Mouse (Mus musculus) stomach, embryonic 14.5 days (tissue): Measurements from ENCODE around the gene Rfx8. TPM values are rescaled to one million over a fixed set of nuclear protein-coding genes. Genes with fewer than 3 reads are reported as not detected.

ENCODE experiments used
- ATAC-seq: fragments of 200-750 bp; cut with Nextera tagmentation; 2 replicates; pipeline ENCODE4 v1.8.0; 2017; ENCODE audit warnings: low read depth, moderate TSS enrichment; ENCODE audit not compliant: insufficient number of reproducible peaks, insufficient read depth, low FRiP score
- H3K27ac ChIP-seq: fragments of 300-500 bp; sonication (generic); 2 replicates; pipeline ENCODE4 v1.5.1; 2014; ENCODE audit warnings: mild to moderate bottlenecking, low read length, moderate library complexity, mixed read lengths
- H3K27me3 ChIP-seq: fragments of 300-500 bp; sonication (generic); 2 replicates; pipeline ENCODE4 v1.6.1; 2014; ENCODE audit warnings: low read length, control low read depth, mixed read lengths; ENCODE audit not compliant: control insufficient read depth, insufficient read depth
- H3K36me3 ChIP-seq: fragments of 300-500 bp; sonication (generic); 2 replicates; pipeline ENCODE4 v1.6.1; 2014; ENCODE audit warnings: mild to moderate bottlenecking, control low read depth, low read length, moderate library complexity, mixed read lengths; ENCODE audit not compliant: control insufficient read depth, insufficient read depth
- H3K4me1 ChIP-seq: fragments of 300-500 bp; sonication (generic); 2 replicates; pipeline ENCODE4 v1.6.1; 2014; ENCODE audit warnings: low read length, control low read depth, mixed read lengths; ENCODE audit not compliant: control insufficient read depth, insufficient read depth
- H3K4me2 ChIP-seq: fragments of 300-500 bp; sonication (generic); replicated peaks from 2 replicates; pipeline ENCODE4 v1.6.1; 2014; ENCODE audit warnings: low read depth, low read length, control low read depth
- H3K4me3 ChIP-seq: fragments of 300-500 bp; sonication (generic); 2 replicates; pipeline ENCODE4 v1.5.1; 2014; ENCODE audit warnings: low read depth, low read length, control low read depth
- H3K9ac ChIP-seq: fragments of 300-500 bp; sonication (generic); replicated peaks from 2 replicates; pipeline ENCODE4 v1.6.1; 2014; ENCODE audit warnings: low read depth, mild to moderate bottlenecking, control low read depth, low read length, moderate library complexity, mixed read lengths
- H3K9me3 ChIP-seq: fragments of 300-500 bp; sonication (generic); 2 replicates; pipeline ENCODE4 v1.6.1; 2016; ENCODE audit warnings: low read depth, low read length, control low read depth; ENCODE audit not compliant: control insufficient read depth
- whole genome bisulfite sequencing: fragments of 180-500 bp; shearing (Covaris S2); extraction: QIAGEN DNeasy Blood & Tissue Kit; methylation state at CpG from one replicate; pipeline ENCODE4 v1.1.7; 2014; 5-methylcytosine and 5-hydroxymethylcytosine counted together
- polyA plus RNA-seq: library from polyadenylated mRNA; unstranded; fragments of >200 nt; fragmentation: Nextera tagmentation; extraction: Ambion mirVana; gene quantifications from 2 replicates; pipeline ENCODE4 v1.2.1, GENCODE M21; 2014

Rfx8 gene
- polyA plus RNA-seq, 1 experiment from 2014 or later: 0.27 TPM

GRCm38 (mm10) chr1:39713842-39714658, 6.7 kb downstream of the Rfx8 start:
- Histone ChIP-seq H3K9ac (no peak overlapping the region), H3K4me3 (no peak overlapping the region), H3K4me2 (no peak overlapping the region), H3K27ac (peak overlapping the region; percentile 66; the same call in 1 of the 2 replicates), H3K4me1 (no peaks in the 10 kb centered on the region), H3K27me3 (no peaks in the 10 kb centered on the region), H3K9me3 (no peaks in the 10 kb centered on the region), H3K36me3 (no peaks in the 10 kb centered on the region)
- ATAC-seq: no peak; the same call in 1 of the 2 replicates
- 48% methylated on average over 16 of the region's 16 CpGs for WGBS

GRCm38 (mm10) chr1:39713300-39713699, 7.5 kb downstream of the Rfx8 start:
- H3K9me3 ChIP-seq: no peaks in the 10 kb centered on the region
- no peak overlapping the region for H3K4me2 ChIP-seq
- no peak overlapping the region for H3K9ac ChIP-seq
- no peaks in the 10 kb centered on the region for H3K36me3 ChIP-seq
- WGBS: 91% methylated on average over 8 of the region's 8 CpGs
- H3K27me3 ChIP-seq: no peaks in the 10 kb centered on the region
- H3K27ac ChIP-seq: peak overlapping the region; percentile 58; the same call in 1 of the 2 replicates
- no peak for ATAC-seq
- H3K4me1 ChIP-seq: no peaks in the 10 kb centered on the region
- H3K4me3 ChIP-seq: no peak overlapping the region

- Histone ChIP-seq H3K27ac (no peak overlapping the region), H3K36me3 (no peaks in the 10 kb centered on the region), H3K4me2 (no peak overlapping the region), H3K4me1 (no peaks in the 10 kb centered on the region), H3K27me3 (no peaks in the 10 kb centered on the region), H3K9ac (no peak overlapping the region), H3K9me3 (no peaks in the 10 kb centered on the region), H3K4me3 (no peak overlapping the region)
- no peak for ATAC-seq
- WGBS: 92% methylated on average over 7 of the region's 7 CpGs
These were observed 8.5 kb downstream of the Rfx8 start for GRCm38 (mm10) chr1:39712261-39712660.

- H3K4me1 ChIP-seq: no peaks in the 10 kb centered on the region
- no peak overlapping the region for H3K9ac ChIP-seq
- H3K9me3 ChIP-seq: no peaks in the 10 kb centered on the region
- H3K27me3 ChIP-seq: no peaks in the 10 kb centered on the region
- ATAC-seq: no peak
- 76% methylated on average over 4 of the region's 4 CpGs for WGBS
- no peaks in the 10 kb centered on the region for H3K36me3 ChIP-seq
- no peak overlapping the region for H3K27ac ChIP-seq
- no peak overlapping the region for H3K4me3 ChIP-seq
- H3K4me2 ChIP-seq: no peak overlapping the region
These were observed 10.2 kb downstream of the Rfx8 start for GRCm38 (mm10) chr1:39710604-39711003.

GRCm38 (mm10) chr1:39710016-39710415, 10.8 kb downstream of the Rfx8 start:
- Histone ChIP-seq H3K9me3 (no peaks in the 10 kb centered on the region), H3K4me2 (no peak overlapping the region), H3K36me3 (no peaks in the 10 kb centered on the region), H3K9ac (no peak overlapping the region), H3K27me3 (no peaks in the 10 kb centered on the region), H3K27ac (no peak overlapping the region), H3K4me1 (no peaks in the 10 kb centered on the region), H3K4me3 (no peak overlapping the region)
- 90% methylated on average over 5 of the region's 5 CpGs for WGBS
- no peak for ATAC-seq

- H3K4me2 ChIP-seq: no peak overlapping the region
- no peak overlapping the region for H3K4me3 ChIP-seq
- H3K9ac ChIP-seq: no peak overlapping the region
- H3K27ac ChIP-seq: no peak overlapping the region
- no peaks in the 10 kb centered on the region for H3K4me1 ChIP-seq
- no peaks in the 10 kb centered on the region for H3K9me3 ChIP-seq
- H3K36me3 ChIP-seq: no peaks in the 10 kb centered on the region
- ATAC-seq: no peak
- H3K27me3 ChIP-seq: no peaks in the 10 kb centered on the region
- 80% methylated on average over 5 of the region's 5 CpGs for WGBS
These were observed 12.0 kb downstream of the Rfx8 start for GRCm38 (mm10) chr1:39708778-39709177.

- peak; percentile 73 for ATAC-seq
- Histone ChIP-seq H3K4me1 (peaks cover 11% of the 10 kb centered on the region), H3K9me3 (no peaks in the 10 kb centered on the region), H3K27me3 (no peaks in the 10 kb centered on the region), H3K4me3 (no peak overlapping the region), H3K4me2 (no peak overlapping the region), H3K27ac (no peak overlapping the region), H3K9ac (no peak overlapping the region), H3K36me3 (no peaks in the 10 kb centered on the region)
- 21% methylated on average over 18 of the region's 18 CpGs for WGBS
These were observed 18.4 kb downstream of the Rfx8 start for GRCm38 (mm10) chr1:39702216-39703046.

GRCm38 (mm10) chr1:39701274-39701602, 19.6 kb downstream of the Rfx8 start:
- H3K4me2 ChIP-seq: no peak overlapping the region
- peaks cover 11% of the 10 kb centered on the region for H3K4me1 ChIP-seq
- no peak for ATAC-seq
- H3K27ac ChIP-seq: no peak overlapping the region
- H3K27me3 ChIP-seq: no peaks in the 10 kb centered on the region
- H3K36me3 ChIP-seq: no peaks in the 10 kb centered on the region
- H3K9me3 ChIP-seq: no peaks in the 10 kb centered on the region
- H3K9ac ChIP-seq: no peak overlapping the region
- no peak overlapping the region for H3K4me3 ChIP-seq
- WGBS: 7% methylated on average over 9 of the region's 9 CpGs
